Mouse (Mus musculus) midbrain, embryonic 11.5 days (tissue): ENCODE data around the gene Pex16. TPM values are rescaled to one million over a fixed set of nuclear protein-coding genes. Genes with fewer than 3 reads are reported as not detected.

Source experiments
- ATAC-seq: fragments of 200-750 bp; cut with Nextera tagmentation; 2 replicates; pipeline ENCODE4 v1.8.0; 2017; ENCODE audit warnings: moderate TSS enrichment, moderate library complexity; ENCODE audit not compliant: low FRiP score
- DNase-seq: peaks from one replicate; pipeline ENCODE4 v3.0.0; 2015; ENCODE audit warnings: low spot score; ENCODE audit errors: missing footprints
- H3K27ac ChIP-seq: fragments of 300-500 bp; sonication (generic); 2 replicates; pipeline ENCODE4 v1.5.1; 2014; ENCODE audit warnings: low read depth, low read length
- H3K27me3 ChIP-seq: fragments of 300-500 bp; sonication (generic); 2 replicates; pipeline ENCODE4 v1.6.1; 2014; ENCODE audit warnings: mild to moderate bottlenecking, low read length, moderate library complexity, mixed read lengths; ENCODE audit not compliant: control insufficient read depth, insufficient read depth
- H3K36me3 ChIP-seq: fragments of 300-500 bp; sonication (generic); 2 replicates; pipeline ENCODE4 v1.6.1; 2014; ENCODE audit warnings: mild to moderate bottlenecking, low read length, moderate library complexity, mixed read lengths; ENCODE audit not compliant: control insufficient read depth, insufficient read depth
- H3K4me1 ChIP-seq: fragments of 300-500 bp; sonication (generic); 2 replicates; pipeline ENCODE4 v1.6.1; 2014; ENCODE audit warnings: low read length; ENCODE audit not compliant: control insufficient read depth, insufficient read depth
- H3K4me2 ChIP-seq: fragments of 300-500 bp; sonication (generic); 2 replicates; pipeline ENCODE4 v1.6.1; 2014; ENCODE audit warnings: mild to moderate bottlenecking, moderate library complexity
- H3K4me3 ChIP-seq: fragments of 300-500 bp; sonication (generic); 2 replicates; pipeline ENCODE4 v1.5.1; 2014; ENCODE audit warnings: low read depth, low read length
- H3K9ac ChIP-seq: fragments of 300-500 bp; sonication (generic); 2 replicates; pipeline ENCODE4 v1.6.1; 2014; ENCODE audit warnings: low read length
- H3K9me3 ChIP-seq: fragments of 300-500 bp; sonication (generic); 2 replicates; pipeline ENCODE4 v1.6.1; 2016; ENCODE audit warnings: low read length; ENCODE audit not compliant: control insufficient read depth
- WGBS: fragments of 180-500 bp; shearing (Covaris S2); extraction: QIAGEN DNeasy Blood & Tissue Kit; methylation state at CpG from one replicate; pipeline ENCODE4 v1.1.7; 2014; 5-methylcytosine and 5-hydroxymethylcytosine counted together
- microRNA-seq: library from miRNA; unstranded; fragments of <30 nt; microRNA quantifications from one replicate; pipeline ENCODE4, GENCODE M21; 2017
- polyA plus RNA-seq: library from polyadenylated mRNA; unstranded; fragments of >200 nt; fragmentation: Nextera tagmentation; extraction: Ambion mirVana; gene quantifications from 2 replicates; pipeline ENCODE4 v1.2.1, GENCODE M21; 2014

Gene Pex16
- polyA plus RNA-seq, 1 experiment from 2014 or later, result 20.0 TPM

GRCm38 (mm10) chr2:92430089-92430488 is 55.6 kb downstream of the Pex16 start:
- no peak for ATAC-seq
- Histone ChIP-seq H3K36me3 (no peaks in the 10 kb centered on the region), H3K27me3 (no peaks in the 10 kb centered on the region), H3K4me3 (no peak overlapping the region), H3K4me1 (peaks cover 56% of the 10 kb centered on the region), H3K27ac (no peak overlapping the region), H3K9me3 (no peaks in the 10 kb centered on the region), H3K9ac (no peak overlapping the region), H3K4me2 (no peak overlapping the region)
- 81% methylated on average over 2 of the region's 2 CpGs for WGBS
- no peak for DNase-seq

Small RNA genes lying within 50 kb of the gene (microRNA-seq; reads per million reads assigned to microRNA genes)
- gene Mir7000, result 1.7 reads per million

Other genes with a start within 250 kb of the Pex16 start
- 8.9 and 10.6 TPM in 2 replicates for gene Large2, start 193 bp downstream of the Pex16 start, polyA plus RNA-seq
- 1.5 and 2.0 TPM in 2 replicates for gene 1700029I15Rik, start 7.9 kb downstream of the Pex16 start, polyA plus RNA-seq
- 34.5 and 37.1 TPM in 2 replicates for gene Mapk8ip1, start 26.6 kb downstream of the Pex16 start, polyA plus RNA-seq
- 20.5 and 21.9 TPM in 2 replicates for gene Cry2, start 59.4 kb downstream of the Pex16 start, polyA plus RNA-seq
- gene Slc35c1, start 85.9 kb downstream of the Pex16 start, polyA plus RNA-seq, result 9.2 and 9.5 TPM in 2 replicates
- 4.2 and 4.3 TPM in 2 replicates for gene Chst1, start 225.0 kb downstream of the Pex16 start, polyA plus RNA-seq